Mouse (Mus musculus) kidney, adult 2 months (tissue): ENCODE results near the gene Prr12.

Experiments used
- CTCF ChIP-seq: fragments of 200-500 bp; conservative IDR thresholded peaks from 2 replicates; pipeline ENCODE4 v1.5.1; 2011; ENCODE audit warnings: low read depth, mild to moderate bottlenecking, control low read depth, low read length, moderate library complexity, mixed read lengths; ENCODE audit not compliant: insufficient read depth, insufficient read length
- POLR2A ChIP-seq: fragments of 200-500 bp; IDR thresholded peaks from one replicate; pipeline ENCODE4 v1.6.1; 2011; ENCODE audit warnings: low read depth, low read length, control low read depth

DNA sequence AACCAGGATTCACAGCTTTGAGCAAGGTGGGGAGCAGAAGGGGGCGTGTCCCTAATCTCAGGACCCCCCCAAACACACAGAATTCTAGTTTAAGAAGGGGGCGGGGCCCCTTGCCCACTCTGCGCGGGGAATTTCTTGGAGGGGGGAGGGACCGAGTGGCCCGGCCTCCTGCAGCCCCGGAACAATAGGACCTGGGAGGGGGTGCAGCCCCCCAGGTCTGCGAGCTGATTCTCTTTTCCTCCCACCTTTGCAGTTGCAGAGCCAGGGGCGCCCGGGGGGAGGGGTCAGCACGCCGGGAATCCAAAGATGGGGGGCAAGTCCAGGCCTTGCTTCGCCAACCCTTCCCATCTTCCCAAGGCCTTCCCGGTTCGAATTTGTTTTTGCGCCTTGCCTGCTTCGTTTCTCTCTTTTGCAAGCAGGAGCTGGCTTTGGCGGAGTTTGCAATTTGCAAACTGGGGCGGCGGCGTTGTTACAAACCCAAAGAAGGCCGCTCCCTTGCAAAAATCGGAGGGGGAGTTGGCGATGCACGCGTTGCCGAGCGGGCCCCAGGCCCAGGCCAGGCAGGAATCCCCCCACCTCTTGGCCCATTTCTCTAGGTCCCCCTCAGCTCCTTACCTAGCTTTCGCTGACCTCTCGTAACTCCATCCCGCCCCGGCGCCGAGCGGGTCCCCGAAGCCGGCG, 360 bp downstream of the Prr12 start:
- TF ChIP-seq CTCF (no peak), POLR2A (no peak)
